Mouse (Mus musculus): ENCODE data around the gene Arpp19. TPM values are rescaled to one million over a fixed set of nuclear protein-coding genes. Genes with fewer than 3 reads are reported as not detected.

Arpp19 gene
- total RNA-seq, 2 experiments from 2014 or later: 147 to 167 TPM

DNA sequence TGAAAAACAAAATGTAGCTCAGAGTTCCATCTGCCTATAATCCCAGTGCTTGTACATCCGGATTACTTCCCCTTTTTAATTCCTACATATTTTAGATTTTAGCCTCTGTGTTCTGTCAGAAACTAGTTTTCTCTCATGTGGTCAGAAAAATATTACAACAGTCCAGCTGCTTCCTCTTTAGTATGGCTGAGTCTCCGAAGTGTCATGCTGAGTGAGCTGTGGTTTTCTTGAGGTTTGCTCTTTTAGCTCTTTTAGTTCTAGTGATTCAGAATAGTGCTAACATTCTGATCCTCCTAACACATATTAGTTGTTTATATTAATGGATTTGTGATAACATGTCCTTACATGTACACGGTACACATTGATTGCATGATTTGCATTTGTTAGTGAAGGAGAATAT is 57.3 kb downstream of the Arpp19 start:
- DNase-seq (ENCODE audit: low spot score in 2 of 2): no peak

DNA sequence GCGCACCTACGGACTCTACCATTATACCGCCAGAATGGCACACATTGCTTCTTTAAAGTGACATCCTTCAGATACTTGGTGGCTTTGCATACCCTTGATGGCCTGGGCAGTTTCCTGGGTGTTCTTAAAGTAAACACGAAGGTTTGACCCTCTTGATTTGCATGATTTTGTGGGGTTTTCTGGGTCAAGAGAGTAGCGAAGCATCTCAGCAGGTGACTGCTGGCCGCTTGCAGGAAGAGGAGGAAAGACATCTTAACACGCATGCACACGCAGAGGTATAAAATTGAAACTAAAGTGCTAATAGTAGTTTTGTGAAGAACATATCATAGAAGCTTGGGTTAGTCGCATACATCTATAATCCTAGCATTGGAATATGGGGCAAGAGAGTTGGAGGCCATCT is 61.5 kb downstream of the Arpp19 start:
- DNase-seq (ENCODE audit: low spot score in 2 of 2): no peak

DNA sequence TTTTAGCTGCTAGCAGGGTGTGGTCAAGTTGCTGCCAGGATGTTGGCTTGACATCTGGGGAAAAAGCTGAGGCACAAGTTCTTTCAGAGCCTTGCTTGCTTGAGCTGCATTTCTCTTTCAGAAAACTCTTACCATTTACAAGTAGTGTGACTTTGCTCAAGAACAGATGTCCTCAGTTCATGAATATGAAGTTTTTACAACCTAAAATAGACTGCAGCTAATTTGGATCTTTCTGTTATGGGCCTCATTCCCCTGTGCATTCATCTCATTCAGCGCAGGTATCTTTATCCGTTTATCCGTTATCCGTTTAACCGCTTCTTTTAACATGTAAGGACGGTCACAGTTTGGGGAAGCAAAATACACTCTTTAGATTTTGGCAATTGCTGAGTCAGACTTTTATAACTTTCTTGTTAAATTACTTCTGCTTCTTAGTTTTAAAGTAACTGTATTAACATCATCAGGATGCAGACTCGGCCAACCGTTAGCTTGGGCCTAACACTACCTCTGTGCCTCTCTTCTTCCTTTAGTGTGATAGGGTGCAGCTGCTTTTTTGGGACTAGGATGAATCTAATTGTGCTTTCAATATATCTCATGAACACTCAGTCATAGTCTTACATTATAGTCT is 62.9 kb downstream of the Arpp19 start:
- no peak for DNase-seq (ENCODE audit: low spot score in 2 of 2)

DNA sequence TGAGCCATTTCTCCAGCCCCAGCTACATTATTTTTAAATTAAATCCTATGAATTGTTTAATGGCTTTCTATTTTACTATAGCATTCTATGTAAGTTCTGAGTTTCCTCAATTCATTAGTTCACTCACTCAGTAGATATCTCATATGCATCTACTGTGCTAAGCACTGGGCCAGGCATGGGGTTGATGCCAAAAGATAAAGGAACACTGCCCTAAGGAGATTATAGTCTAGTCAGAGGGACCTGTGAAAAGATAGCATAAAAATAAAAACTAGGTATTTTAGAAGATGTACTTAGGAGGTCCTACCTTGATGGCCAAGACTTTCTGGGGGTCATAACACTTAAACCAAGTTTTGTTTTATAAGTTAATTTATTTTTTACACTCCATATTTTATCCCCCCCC is 64.7 kb downstream of the Arpp19 start:
- DNase-seq (ENCODE audit: low spot score in 2 of 2): no peak

Other genes starting within 250 kb of the Arpp19 start
- gene Onecut1, start 175.7 kb upstream of the Arpp19 start, total RNA-seq (2021): not detected
- 10 to 100 TPM; 23.7 to 36.8 TPM for gene Fam214a, start 84.7 kb upstream of the Arpp19 start, total RNA-seq (2021)
- gene Myo5a, start 33.4 kb downstream of the Arpp19 start, total RNA-seq (2021): 10 to 100 TPM; 38.8 to 39.1 TPM
- 10 to 100 TPM in 1 of 2 experiments, 1 to 10 TPM in 1; 5.7 to 11.4 TPM for gene Myo5c, start 194.4 kb downstream of the Arpp19 start, total RNA-seq (2021)

All from gastrocnemius, postnatal 4 days (tissue).